26 mouse cellular contexts compared by ENCODE assay signal in the genomic region with DNA sequence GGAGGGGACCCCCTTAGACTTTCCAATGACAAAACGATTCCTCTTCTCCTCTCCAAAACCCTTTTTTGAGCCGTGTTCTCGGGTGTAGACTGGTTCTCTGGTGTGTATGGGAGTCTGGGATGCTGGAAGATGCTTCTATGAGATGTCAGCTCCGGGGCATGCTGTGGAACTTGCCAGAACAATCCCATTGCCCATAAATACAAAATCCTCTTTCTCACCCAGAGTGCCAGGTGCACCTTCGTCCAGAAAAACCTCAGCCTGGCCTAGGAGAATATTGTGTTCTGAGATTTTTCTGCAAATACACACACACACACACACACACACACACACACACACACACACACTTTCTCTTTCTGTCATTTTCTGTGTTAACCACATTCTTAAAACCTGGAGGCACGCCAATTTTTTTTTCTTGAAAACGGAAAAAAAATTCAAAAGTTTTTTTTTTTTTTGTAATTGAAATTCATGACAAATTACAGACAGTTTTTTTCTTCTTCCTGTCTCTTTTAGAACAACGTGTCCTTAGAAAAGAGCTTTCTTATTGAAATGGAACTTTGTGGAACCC.
DNase-seq lines count a peak whose midpoint lies in the region; ATAC-seq lines count a peak whose summit lies in the region.
"Had no signal": no experiment of that assay in that cellular context is flagged by ENCODE, and none has a peak within 500 bp of the region (broad histone marks: within the 10 kb centered on the region; RNA-seq: fewer than 3 reads in every experiment).

No protein-coding gene starts in this region.

- no peak for ATAC-seq in forebrain, embryonic 15.5 days (replicated peaks)
- ATAC-seq in forebrain, embryonic 12.5 days (ENCODE audit: low FRiP score) = no peak
- no peak for ATAC-seq in midbrain, embryonic 11.5 days (ENCODE audit: low FRiP score)
- no peak for ATAC-seq in heart, embryonic 11.5 days (replicated peaks; ENCODE audit: insufficient number of reproducible peaks, low FRiP score, low TSS enrichment)
- ATAC-seq: liver, postnatal 0 days had no signal

- peak overlapping the region; percentile 28 for H3K27ac ChIP-seq in forebrain, embryonic 15.5 days (replicated peaks)
- H3K27ac ChIP-seq in forebrain, embryonic 12.5 days = no peak overlapping the region
- H3K27ac ChIP-seq in midbrain, embryonic 11.5 days (ENCODE audit: low read depth, low read length) = no peak overlapping the region
- no peak overlapping the region for H3K27ac ChIP-seq in midbrain, embryonic 10.5 days (replicated peaks)
- H3K27ac ChIP-seq in heart, embryonic 11.5 days (ENCODE audit: low read depth, low read length) = no peak overlapping the region
- H3K27ac ChIP-seq: embryonic facial prominence, embryonic 13.5 days; hindbrain, embryonic 13.5 days; liver, embryonic 12.5 days; neural tube, embryonic 15.5 days had no signal

- H3K27me3 ChIP-seq in forebrain, embryonic 15.5 days = no peaks in the 10 kb centered on the region
- peaks cover 22% of the 10 kb centered on the region for H3K27me3 ChIP-seq in forebrain, embryonic 12.5 days
- H3K27me3 ChIP-seq in midbrain, embryonic 11.5 days (ENCODE audit: control insufficient read depth, insufficient read depth, low read length) = peaks cover 2% of the 10 kb centered on the region
- H3K27me3 ChIP-seq in midbrain, embryonic 10.5 days (ENCODE audit: low read depth, poor library complexity, severe bottlenecking) = peaks cover 59% of the 10 kb centered on the region
- H3K27me3 ChIP-seq in heart, embryonic 11.5 days (ENCODE audit: control insufficient read depth, insufficient read depth, low read length) = peaks cover 40% of the 10 kb centered on the region
- H3K27me3 ChIP-seq: neural tube, embryonic 15.5 days had no signal

- no peak overlapping the region for H3K4me2 ChIP-seq in forebrain, embryonic 15.5 days (replicated peaks)
- H3K4me2 ChIP-seq in forebrain, embryonic 12.5 days = no peak overlapping the region
- no peak overlapping the region for H3K4me2 ChIP-seq in midbrain, embryonic 11.5 days
- H3K4me2 ChIP-seq in heart, embryonic 11.5 days = no peak overlapping the region

- H3K4me1 ChIP-seq in forebrain, embryonic 15.5 days = peaks cover 47% of the 10 kb centered on the region
- H3K4me1 ChIP-seq in forebrain, embryonic 12.5 days = peaks cover 50% of the 10 kb centered on the region
- peaks cover 43% of the 10 kb centered on the region for H3K4me1 ChIP-seq in midbrain, embryonic 11.5 days (ENCODE audit: control insufficient read depth, insufficient read depth, low read length)
- H3K4me1 ChIP-seq in midbrain, embryonic 10.5 days = peaks cover 68% of the 10 kb centered on the region
- peaks cover 5% of the 10 kb centered on the region; the same call in 1 of the 2 replicates for H3K4me1 ChIP-seq in heart, embryonic 11.5 days (ENCODE audit: control insufficient read depth, insufficient read depth, low read length)

- no peak overlapping the region for H3K4me3 ChIP-seq in forebrain, embryonic 15.5 days
- no peak overlapping the region for H3K4me3 ChIP-seq in forebrain, embryonic 12.5 days (replicated peaks)
- H3K4me3 ChIP-seq in midbrain, embryonic 11.5 days (ENCODE audit: low read depth, low read length) = no peak overlapping the region
- no peak overlapping the region for H3K4me3 ChIP-seq in midbrain, embryonic 10.5 days
- no peak overlapping the region for H3K4me3 ChIP-seq in heart, embryonic 11.5 days (ENCODE audit: low read depth, low read length)
- H3K4me3 ChIP-seq: liver, embryonic 12.5 days; megakaryocyte, embryonic 14.5 days; neural tube, embryonic 15.5 days had no signal

- DNase-seq in midbrain, embryonic 11.5 days (ENCODE audit: low spot score, missing footprints) = peak; percentile 81
- no peak for DNase-seq in midbrain, embryonic 10.5 days (ENCODE audit: low spot score)
- DNase-seq in induced T-regulatory cell, adult 2 months (ENCODE audit: low read depth) = peak; percentile 52
- no peak for DNase-seq in spleen, adult 12 weeks (ENCODE audit: low spot score)
- DNase-seq: adrenal gland, adult 8-10 months; cerebellum, adult 11 months; cerebellum, adult 9-11 months; gastrocnemius, postnatal 14 days; heart, postnatal 36 days; kidney, adult 11 months; kidney, postnatal 14 days; left cerebral cortex, postnatal 4 days; liver, postnatal 0 days; lung, postnatal 36 days; midbrain, embryonic 14.5 days; right cerebral cortex, postnatal 14 days; spleen, adult 18-20 months; thymus, postnatal 25 days had no signal

- H3K36me3 ChIP-seq in forebrain, embryonic 15.5 days = no peaks in the 10 kb centered on the region
- no peaks in the 10 kb centered on the region for H3K36me3 ChIP-seq in forebrain, embryonic 12.5 days (replicated peaks)
- no peaks in the 10 kb centered on the region for H3K36me3 ChIP-seq in midbrain, embryonic 11.5 days (ENCODE audit: control insufficient read depth, insufficient read depth, low read length)
- no peaks in the 10 kb centered on the region for H3K36me3 ChIP-seq in midbrain, embryonic 10.5 days
- H3K36me3 ChIP-seq in heart, embryonic 11.5 days (ENCODE audit: control insufficient read depth, insufficient read depth, low read length) = no peaks in the 10 kb centered on the region
- H3K36me3 ChIP-seq: embryonic facial prominence, embryonic 13.5 days; hindbrain, embryonic 13.5 days; liver, embryonic 12.5 days; neural tube, embryonic 15.5 days had no signal

- no peak overlapping the region for H3K9ac ChIP-seq in forebrain, embryonic 15.5 days (replicated peaks)
- H3K9ac ChIP-seq in forebrain, embryonic 12.5 days = no peak overlapping the region
- H3K9ac ChIP-seq in midbrain, embryonic 11.5 days (ENCODE audit: low read length) = no peak overlapping the region
- H3K9ac ChIP-seq in heart, embryonic 11.5 days (ENCODE audit: low read depth, low read length) = no peak overlapping the region
- H3K9ac ChIP-seq: embryonic facial prominence, embryonic 13.5 days; liver, embryonic 12.5 days; liver, postnatal 0 days; neural tube, embryonic 15.5 days had no signal

- 50% methylated on average over 8 of the region's 8 CpGs for WGBS in forebrain, embryonic 15.5 days
- WGBS in forebrain, embryonic 12.5 days = 60% methylated on average over 8 of the region's 8 CpGs
- 69% methylated on average over 8 of the region's 8 CpGs for WGBS in midbrain, embryonic 11.5 days
- WGBS in midbrain, embryonic 10.5 days = 68% methylated on average over 8 of the region's 8 CpGs
- WGBS in heart, embryonic 11.5 days (ENCODE audit: insufficient replicate concordance) = 69% methylated on average over 8 of the region's 8 CpGs

- H3K9me3 ChIP-seq in forebrain, embryonic 15.5 days = no peaks in the 10 kb centered on the region
- H3K9me3 ChIP-seq in forebrain, embryonic 12.5 days = no peaks in the 10 kb centered on the region
- H3K9me3 ChIP-seq in midbrain, embryonic 11.5 days (ENCODE audit: control insufficient read depth, low read length) = no peaks in the 10 kb centered on the region
- H3K9me3 ChIP-seq in midbrain, embryonic 10.5 days (replicated peaks) = no peaks in the 10 kb centered on the region
- no peaks in the 10 kb centered on the region for H3K9me3 ChIP-seq in heart, embryonic 11.5 days (replicated peaks; ENCODE audit: control insufficient read depth, low read length)
- H3K9me3 ChIP-seq: embryonic facial prominence, embryonic 13.5 days; hindbrain, embryonic 13.5 days; liver, embryonic 12.5 days; neural tube, embryonic 15.5 days had no signal

Comparison
In these comparisons a context has a peak if more than half of its experiments do, and no peak if none do; other contexts are left out.
1. DNase-seq: peak in midbrain, embryonic 11.5 days (single experiment) and induced T-regulatory cell, adult 2 months (single experiment); none in midbrain, embryonic 10.5 days (single experiment) and spleen, adult 12 weeks (single experiment).